Mouse (Mus musculus): ENCODE data around the gene Sh3pxd2a. TPM values are rescaled to one million over a fixed set of nuclear protein-coding genes. Genes with fewer than 3 reads are reported as not detected.

Sh3pxd2a gene
- total RNA-seq, 1 experiment from 2014 or later = 136 TPM

Small RNA genes lying within 50 kb of the gene (microRNA-seq; reads per million reads assigned to microRNA genes)
- 0.76 to 0.85 reads per million in 2 experiments for gene Mir6995

Other genes with a start within 250 kb of the Sh3pxd2a start
- gene Stn1, start 73.1 kb upstream of the Sh3pxd2a start, total RNA-seq (2021) = 15.3 and 16.1 TPM in 2 replicates
- 49.7 and 51.1 TPM in 2 replicates for gene Slk, start 115.3 kb upstream of the Sh3pxd2a start, total RNA-seq (2021)
- gene Col17a1, start 227.7 kb upstream of the Sh3pxd2a start, total RNA-seq (2021) = 0.22 and 0.71 TPM in 2 replicates